Comparison of ENCODE assay signal across 10 mouse cellular contexts in genomic region chr6:99335174-99335830, GRCm38 (mm10).
DNase-seq lines count a peak whose midpoint lies in the region; ATAC-seq and TF ChIP-seq lines count a peak whose summit lies in the region.
"Had no signal": no experiment of that assay in that cellular context is flagged by ENCODE, and none has a peak within 500 bp of the region (broad histone marks: within the 10 kb centered on the region; RNA-seq: fewer than 3 reads in every experiment).

No protein-coding gene starts in this region.

- peaks cover 14% of the 10 kb centered on the region for H3K79me2 ChIP-seq in CH12.LX (replicated peaks; ENCODE audit: control insufficient read depth, extremely low read depth, insufficient read depth, poor library complexity, severe bottlenecking)

- in situ Hi-C loops in CH12.LX (cut with MboI; ENCODE audit: low pct_ligation_motif_present, low pct_unique_long_range_greater_than_20kb, low sequenced_read_pairs), result loop anchor here (5.0 kb wide), 1 partner anchor 52 kb away; no protein-coding TSS in a partner anchor

- no peak for TF ChIP-seq RAD21 in CH12.LX (IDR thresholded peaks at IDR 0.05; ENCODE audit: low read depth, low read length)

- no peak for TF ChIP-seq POLR2A in CH12.LX (IDR thresholded peaks at IDR 0.05; ENCODE audit: low read depth, low read length)

- H3K27ac ChIP-seq in heart, embryonic 10.5 days, result no peak overlapping the region
- H3K27ac ChIP-seq in CH12.LX (ENCODE audit: insufficient read depth, low read depth), result peak overlapping the region; percentile 73
- H3K27ac ChIP-seq in midbrain, embryonic 15.5 days, result no peak overlapping the region
- H3K27ac ChIP-seq: heart, embryonic 13.5 days had no signal

- DNase-seq in heart, adult 11 months, result peak; percentile 96
- DNase-seq in heart, embryonic 10.5 days (ENCODE audit: low spot score), result no peak
- DNase-seq in CH12.LX (ENCODE audit: extremely low read depth), result no peak
- DNase-seq in heart, postnatal 36 days, result peak; percentile 23
- DNase-seq in lung, postnatal 25 days (ENCODE audit: low spot score), result peak; percentile 50
- DNase-seq in layer of hippocampus, adult 9-11 months, result no peak
- DNase-seq in left cerebral cortex, postnatal 25 days (ENCODE audit: low spot score in 2 of 2), result no peak
- DNase-seq: left cerebral cortex, postnatal 4 days had no signal

- no peak for TF ChIP-seq CTCF in CH12.LX (conservative IDR thresholded peaks at IDR 0.05 in 1 of 2, IDR thresholded peaks at IDR 0.05 in 1 of 2; ENCODE audit: low read depth in 2 of 2, low read length in 2 of 2)

- no peaks in the 10 kb centered on the region for H3K27me3 ChIP-seq in heart, embryonic 10.5 days (ENCODE audit: insufficient read depth, poor library complexity, severe bottlenecking)
- no peaks in the 10 kb centered on the region for H3K27me3 ChIP-seq in CH12.LX (replicated peaks)
- H3K27me3 ChIP-seq in midbrain, embryonic 15.5 days (replicated peaks), result no peaks in the 10 kb centered on the region
- H3K27me3 ChIP-seq: heart, embryonic 13.5 days had no signal

- H3K9ac ChIP-seq in CH12.LX (ENCODE audit: insufficient read depth, low read depth), result peak overlapping the region; percentile 93
- no peak overlapping the region for H3K9ac ChIP-seq in midbrain, embryonic 15.5 days
- H3K9ac ChIP-seq: heart, embryonic 13.5 days had no signal

- WGBS in heart, embryonic 10.5 days, result 89% methylated on average over 13 of the region's 13 CpGs
- 65% methylated on average over 13 of the region's 13 CpGs for WGBS in midbrain, embryonic 15.5 days

- no peaks in the 10 kb centered on the region for H3K36me3 ChIP-seq in heart, embryonic 10.5 days
- peaks cover 2% of the 10 kb centered on the region in 2 experiments for H3K36me3 ChIP-seq in CH12.LX (replicated peaks in 1 of 2; ENCODE audit: control insufficient read depth in 1 of 2, insufficient read depth in 1 of 2, low read length in 1 of 2)
- no peaks in the 10 kb centered on the region for H3K36me3 ChIP-seq in midbrain, embryonic 15.5 days (replicated peaks)
- H3K36me3 ChIP-seq: heart, embryonic 13.5 days had no signal

- TF ChIP-seq EP300 in CH12.LX (IDR thresholded peaks at IDR 0.05; ENCODE audit: low read length), result no peak

- H3K4me3 ChIP-seq in heart, embryonic 10.5 days, result no peak overlapping the region
- H3K4me3 ChIP-seq in CH12.LX (replicated peaks in 1 of 3; ENCODE audit: low read depth in 2 of 3, low read length in 2 of 3, poor library complexity in 1 of 3), result peak overlapping the region in 1 of 3 experiments; percentile 27
- H3K4me3 ChIP-seq in midbrain, embryonic 15.5 days, result no peak overlapping the region
- H3K4me3 ChIP-seq: heart, embryonic 13.5 days had no signal

- H3K4me1 ChIP-seq in heart, embryonic 10.5 days, result peaks cover 17% of the 10 kb centered on the region
- H3K4me1 ChIP-seq in CH12.LX (ENCODE audit: control insufficient read depth in 1 of 2, insufficient read depth in 2 of 2), result peaks cover 29 to 80% of the 10 kb centered on the region in 2 experiments
- H3K4me1 ChIP-seq in midbrain, embryonic 15.5 days, result peaks cover 6% of the 10 kb centered on the region

- ATAC-seq in midbrain, embryonic 15.5 days (replicated peaks), result no peak

- H3K4me2 ChIP-seq in CH12.LX (ENCODE audit: insufficient read depth, low read depth, poor library complexity, severe bottlenecking), result peak overlapping the region; percentile 82
- H3K4me2 ChIP-seq in midbrain, embryonic 15.5 days, result no peak overlapping the region
- H3K4me2 ChIP-seq: heart, embryonic 13.5 days had no signal

- intact Hi-C loops in heart, postnatal 36 days (cut with DNase I), result no loop called here
- intact Hi-C loops in left cerebral cortex, postnatal 25 days (cut with DNase I), result no loop called here

- dilution Hi-C loops in CH12.LX (cut with MboI; ENCODE audit: extremely low pct_ligation_motif_present, extremely low pct_unique_long_range_greater_than_20kb, low sequenced_read_pairs), result no loop called here

- H3K9me3 ChIP-seq in heart, embryonic 10.5 days, result no peaks in the 10 kb centered on the region
- no peaks in the 10 kb centered on the region for H3K9me3 ChIP-seq in CH12.LX (replicated peaks; ENCODE audit: low read length)
- no peaks in the 10 kb centered on the region for H3K9me3 ChIP-seq in midbrain, embryonic 15.5 days
- H3K9me3 ChIP-seq: heart, embryonic 13.5 days had no signal

TF ChIP-seq in CH12.LX, 34 proteins besides CTCF, POLR2A, EP300 and RAD21:
- TF ChIP-seq TCF12 (IDR thresholded peaks at IDR 0.05; ENCODE audit: low read depth, low read length), result 0 out of 2 replicates have a peak, but pooled peaks have one; percentile 10
- TF ChIP-seq IRF4 (IDR thresholded peaks at IDR 0.05; ENCODE audit: low read depth, low read length), result 0 out of 2 replicates have a peak, but pooled peaks have one; percentile 5
- TF ChIP-seq NELFE (IDR thresholded peaks at IDR 0.05; ENCODE audit: low read depth, low read length), result 0 out of 2 replicates have a peak, but pooled peaks have one; percentile 1
- 0 out of 2 replicates have a peak, but pooled peaks have one; percentile 15 for TF ChIP-seq TBP (conservative IDR thresholded peaks at IDR 0.05; ENCODE audit: low read depth, low read length)
- peak; percentile 66; the same call in 1 of the 2 replicates for TF ChIP-seq ZNF384 (IDR thresholded peaks at IDR 0.05; ENCODE audit: low read depth, low read length)
- TF ChIP-seq CHD2 (IDR thresholded peaks at IDR 0.05; ENCODE audit: low read length), result no peak
- no peak for TF ChIP-seq POLR2AphosphoS2 (IDR thresholded peaks at IDR 0.05; ENCODE audit: low read depth, low read length)
- TF ChIP-seq JUND (conservative IDR thresholded peaks at IDR 0.05; ENCODE audit: low read depth, low read length), result no peak
- no peak for TF ChIP-seq MAX (IDR thresholded peaks at IDR 0.05; ENCODE audit: low read length)
- no peak for TF ChIP-seq USF1 (IDR thresholded peaks at IDR 0.05; ENCODE audit: low read depth, low read length)
- no peak for TF ChIP-seq CHD1 (IDR thresholded peaks at IDR 0.05; ENCODE audit: low read depth, low read length)
- no peak for TF ChIP-seq E2F4 (IDR thresholded peaks at IDR 0.05; ENCODE audit: insufficient replicate concordance, low read depth, low read length)
- TF ChIP-seq MXI1 (IDR thresholded peaks at IDR 0.05; ENCODE audit: low read depth, low read length), result peak; percentile 36; the same call in 1 of the 2 replicates

Comparison
In these comparisons a context has a peak if more than half of its experiments do, and no peak if none do; other contexts are left out.
1. DNase-seq: peak in heart, adult 11 months (single experiment), heart, postnatal 36 days (2 of 2) and lung, postnatal 25 days (single experiment); none in heart, embryonic 10.5 days (single experiment), CH12.LX (single experiment), layer of hippocampus, adult 9-11 months (single experiment) and left cerebral cortex, postnatal 25 days (0 of 2).